Mouse (Mus musculus) heart, embryonic 16.5 days (tissue): ENCODE measurements around the gene Bola2. TPM values are rescaled to one million over a fixed set of nuclear protein-coding genes. Genes with fewer than 3 reads are reported as not detected.

Experiments used
- ATAC-seq: fragments of 200-750 bp; cut with Nextera tagmentation; replicated peaks from 2 replicates; pipeline ENCODE4 v1.8.0; 2017; ENCODE audit warnings: moderate number of reproducible peaks; ENCODE audit not compliant: insufficient read depth, low FRiP score; ENCODE audit errors: extremely low read depth
- H3K27ac ChIP-seq: fragments of 300-500 bp; sonication (generic); 2 replicates; pipeline ENCODE4 v1.5.1; 2014; ENCODE audit warnings: mild to moderate bottlenecking, low read length, control low read depth, moderate library complexity
- H3K27me3 ChIP-seq: fragments of 300-500 bp; sonication (generic); 2 replicates; pipeline ENCODE4 v1.6.1; 2014; ENCODE audit warnings: low read length, mixed read lengths; ENCODE audit not compliant: control insufficient read depth, insufficient read depth
- H3K36me3 ChIP-seq: fragments of 300-500 bp; sonication (generic); 2 replicates; pipeline ENCODE4 v1.6.1; 2014; ENCODE audit not compliant: control insufficient read depth, insufficient read depth
- H3K4me1 ChIP-seq: fragments of 300-500 bp; sonication (generic); 2 replicates; pipeline ENCODE4 v1.6.1; 2014; ENCODE audit warnings: low read length, mixed read lengths; ENCODE audit not compliant: control insufficient read depth, insufficient read depth
- H3K4me2 ChIP-seq: fragments of 300-500 bp; sonication (generic); 2 replicates; pipeline ENCODE4 v1.6.1; 2014; ENCODE audit warnings: low read depth, mild to moderate bottlenecking, control low read depth, low read length
- H3K4me3 ChIP-seq: fragments of 300-500 bp; sonication (generic); 2 replicates; pipeline ENCODE4 v1.5.1; 2014; ENCODE audit warnings: mild to moderate bottlenecking, control low read depth, low read length
- H3K9ac ChIP-seq: fragments of 300-500 bp; sonication (generic); 2 replicates; pipeline ENCODE4 v1.6.1; 2014; ENCODE audit warnings: low read length, control low read depth
- H3K9me3 ChIP-seq: fragments of 300-500 bp; sonication (generic); replicated peaks from 2 replicates; pipeline ENCODE4 v1.6.1; 2016; ENCODE audit warnings: low read length; ENCODE audit not compliant: control insufficient read depth
- WGBS: fragments of 180-500 bp; shearing (Covaris S2); extraction: QIAGEN DNeasy Blood & Tissue Kit; methylation state at CpG from one replicate; pipeline ENCODE4 v1.1.7; 2014; 5-methylcytosine and 5-hydroxymethylcytosine counted together
- polyA plus RNA-seq: library from polyadenylated mRNA; unstranded; fragments of >200 nt; fragmentation: Nextera tagmentation; extraction: Ambion mirVana; gene quantifications from 2 replicates; pipeline ENCODE4 v1.2.1, GENCODE M21; 2015

Gene Bola2
- polyA plus RNA-seq, 1 experiment from 2014 or later = 75.4 TPM

DNA sequence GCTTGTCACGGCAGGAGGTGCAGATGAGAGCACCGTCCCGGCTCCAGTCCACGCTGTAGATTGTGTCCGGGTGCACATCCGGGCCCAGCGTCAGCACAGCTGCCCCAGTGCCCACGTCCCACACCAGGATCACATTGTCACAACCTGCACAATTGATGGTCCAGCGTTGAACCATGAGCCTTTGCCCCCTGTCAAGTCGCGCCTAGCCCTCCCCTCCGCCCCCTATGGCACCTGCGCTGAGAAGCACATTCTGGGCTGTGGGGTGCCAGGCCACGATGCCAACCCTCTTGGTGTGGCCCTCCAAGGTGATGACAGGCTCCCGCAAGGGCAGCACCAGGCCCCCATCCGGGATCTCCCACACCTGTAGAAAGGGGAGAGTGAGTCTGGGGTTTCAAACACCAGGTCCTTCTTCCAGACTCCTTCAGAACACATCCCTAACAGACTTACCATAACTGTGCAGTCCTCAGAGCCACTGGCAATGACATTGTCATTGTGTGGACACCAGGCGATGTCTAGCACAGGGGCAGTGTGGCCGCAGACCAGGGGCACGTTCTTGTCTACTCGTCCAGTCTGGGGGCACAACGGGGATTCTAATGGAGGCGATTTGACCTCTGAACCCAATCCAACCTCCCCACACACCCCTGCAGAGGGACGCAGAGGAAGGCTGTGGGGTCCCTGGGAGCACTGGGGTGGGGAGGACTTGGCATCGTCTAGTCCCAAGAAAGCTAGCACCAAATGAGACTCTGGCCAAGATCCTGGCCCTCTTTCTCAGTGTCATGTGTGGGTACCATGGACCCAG is 6.6 kb downstream of the Bola2 start:
- Histone ChIP-seq H3K4me3 (peak overlapping the region; percentile 34), H3K4me1 (peaks cover 21% of the 10 kb centered on the region), H3K4me2 (peak overlapping the region; percentile 61), H3K9me3 (no peaks in the 10 kb centered on the region), H3K9ac (peak overlapping the region; percentile 60), H3K27me3 (peaks cover 25% of the 10 kb centered on the region), H3K36me3 (no peaks in the 10 kb centered on the region), H3K27ac (peak overlapping the region; percentile 64; the same call in 1 of the 2 replicates)
- 53% methylated on average over 24 of the region's 24 CpGs for WGBS
- ATAC-seq = no peak

DNA sequence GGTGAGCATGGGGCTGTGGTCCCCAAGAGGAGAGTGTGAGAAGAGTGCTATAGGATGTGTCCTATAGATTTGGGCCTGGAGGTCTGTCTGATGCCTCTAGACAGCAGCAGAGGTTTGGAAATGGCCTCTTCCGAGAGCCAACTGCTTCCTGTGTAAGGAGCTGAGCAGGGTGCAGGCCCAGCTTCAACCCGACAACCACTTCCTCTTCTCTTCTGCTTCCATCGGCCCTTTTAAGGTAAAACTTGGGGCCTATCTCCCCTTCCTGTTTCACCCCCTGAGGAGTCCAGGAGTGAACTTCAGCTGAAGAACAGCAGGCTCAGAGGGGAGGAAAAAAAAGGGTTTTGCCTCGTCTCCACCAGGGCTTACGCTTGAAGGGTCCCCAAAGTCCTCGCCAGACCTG is 7.2 kb downstream of the Bola2 start:
- H3K9ac ChIP-seq = no peak overlapping the region
- no peaks in the 10 kb centered on the region for H3K9me3 ChIP-seq
- H3K4me2 ChIP-seq = peak overlapping the region; percentile 61
- no peak for ATAC-seq
- peak overlapping the region; percentile 64; the same call in 1 of the 2 replicates for H3K27ac ChIP-seq
- peaks cover 25% of the 10 kb centered on the region for H3K27me3 ChIP-seq
- H3K36me3 ChIP-seq = no peaks in the 10 kb centered on the region
- 68% methylated on average over 6 of the region's 6 CpGs for WGBS
- H3K4me1 ChIP-seq = peaks cover 16% of the 10 kb centered on the region
- H3K4me3 ChIP-seq = peak overlapping the region; percentile 49

GRCm38 (mm10) chr7:126702861-126703756 is 7.9 kb downstream of the Bola2 start:
- Histone ChIP-seq H3K9ac (peak overlapping the region; percentile 62), H3K36me3 (no peaks in the 10 kb centered on the region), H3K27ac (peak overlapping the region; percentile 34), H3K4me2 (peak overlapping the region; percentile 11), H3K4me1 (peaks cover 16% of the 10 kb centered on the region), H3K4me3 (peak overlapping the region; percentile 49), H3K27me3 (peaks cover 25% of the 10 kb centered on the region), H3K9me3 (no peaks in the 10 kb centered on the region)
- whole genome bisulfite sequencing = 69% methylated on average over 12 of the region's 12 CpGs
- no peak for ATAC-seq

DNA sequence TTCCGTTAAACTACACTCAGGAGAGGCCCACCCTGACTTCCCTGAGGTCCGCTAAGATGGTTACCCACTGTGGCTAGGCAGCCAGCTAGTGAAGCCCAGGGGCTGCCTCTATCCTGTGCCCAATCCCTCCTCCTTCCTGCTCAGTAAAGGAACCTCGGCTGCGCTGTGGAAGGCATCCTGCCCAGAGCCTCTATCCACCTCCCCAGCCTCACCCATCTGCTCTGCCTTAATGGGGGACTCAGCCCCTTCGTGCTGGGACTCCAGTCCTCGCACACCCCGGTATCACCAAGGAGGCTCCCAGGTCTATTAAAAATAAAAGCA is 8.5 kb downstream of the Bola2 start:
- 15% methylated on average over 7 of the region's 7 CpGs for WGBS
- Histone ChIP-seq H3K4me1 (peaks cover 16% of the 10 kb centered on the region), H3K4me2 (no peak overlapping the region), H3K9me3 (no peaks in the 10 kb centered on the region), H3K27me3 (peaks cover 25% of the 10 kb centered on the region), H3K4me3 (peak overlapping the region; percentile 49), H3K9ac (peak overlapping the region; percentile 62), H3K36me3 (no peaks in the 10 kb centered on the region), H3K27ac (peak overlapping the region; percentile 34; the same call in 1 of the 2 replicates)
- no peak for ATAC-seq

DNA sequence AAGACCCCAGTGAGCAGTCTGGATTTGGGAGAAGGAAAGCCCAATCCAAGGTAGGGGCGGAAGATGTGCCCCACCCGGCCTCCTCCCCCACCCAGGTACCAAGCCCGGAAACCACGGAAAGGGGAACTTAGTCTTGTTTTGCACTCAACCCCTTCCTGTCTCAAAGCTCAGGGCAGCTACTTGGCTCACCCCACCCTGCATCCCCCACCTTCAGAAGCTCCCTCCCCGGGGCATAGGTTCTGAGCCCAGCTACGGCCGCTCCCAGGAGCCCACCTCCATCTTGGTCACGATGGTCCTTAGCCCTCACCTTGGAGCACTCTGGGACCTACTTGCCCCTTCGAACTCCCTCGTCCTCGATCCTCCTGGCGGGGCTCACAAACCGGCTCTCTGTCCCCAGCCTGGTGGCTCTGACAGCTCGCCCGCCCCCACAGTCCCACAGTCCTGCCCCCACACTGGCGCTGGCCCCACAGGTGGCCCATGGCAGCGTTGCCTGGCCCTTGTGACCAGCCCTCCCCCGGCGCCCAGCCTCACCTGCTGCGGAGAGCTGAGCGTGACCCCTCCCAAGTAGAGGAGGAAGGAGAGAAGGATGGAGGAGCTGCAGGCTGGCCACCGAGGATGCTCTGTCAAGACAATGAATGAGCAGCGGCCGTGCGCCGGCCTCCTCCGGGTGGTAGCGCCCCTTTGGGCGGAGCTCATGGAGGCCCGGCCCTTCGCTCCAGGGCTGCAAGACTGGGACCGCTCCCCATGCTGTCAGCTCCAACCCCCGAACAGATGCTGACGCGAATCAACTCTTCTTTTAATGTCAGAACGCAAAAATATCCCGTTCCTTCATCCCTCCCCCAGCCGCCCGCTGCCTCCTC is 9.2 kb downstream of the Bola2 start:
- H3K27ac ChIP-seq = peak overlapping the region; percentile 62

DNA sequence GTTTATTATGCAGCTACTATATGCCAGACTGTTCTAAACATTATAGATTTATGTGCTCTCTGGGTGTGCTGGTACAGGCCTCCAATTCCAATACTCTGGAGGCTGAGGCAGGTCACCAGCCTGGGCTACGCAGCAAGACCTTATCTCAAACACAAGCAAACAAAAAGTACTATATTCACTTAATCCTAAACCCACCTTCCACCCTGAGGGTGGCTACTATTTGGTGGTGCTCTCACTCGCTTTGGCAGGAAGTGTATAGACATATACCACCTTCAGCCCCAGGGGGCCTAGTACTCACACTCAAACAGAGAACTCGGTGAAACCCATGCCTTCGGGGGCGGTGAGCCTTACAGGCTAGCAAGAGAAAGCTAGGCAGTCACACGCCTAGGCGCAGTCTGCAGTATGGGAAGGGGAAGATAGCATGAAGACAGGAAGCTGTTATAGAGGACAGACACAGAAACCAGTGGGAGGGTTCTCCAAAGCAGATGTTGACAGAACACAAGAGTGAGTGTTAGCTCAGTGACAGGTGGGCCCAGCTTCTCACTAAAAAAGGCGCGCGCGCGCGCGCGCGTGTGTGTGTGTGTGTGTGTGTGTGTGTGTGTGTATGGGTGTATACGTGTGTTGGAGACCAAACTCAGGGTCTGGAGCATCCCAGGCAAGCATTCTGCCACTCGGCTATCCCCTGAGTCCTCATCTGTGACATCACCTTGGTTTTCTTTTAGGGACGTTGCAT is 12.4 kb downstream of the Bola2 start, which contains the start of gene Coro1a:
TSS of gene Coro1a (minus strand) at position 346 of the 733 bp plus-strand sequence.
- Histone ChIP-seq H3K9ac (no peak within 1 kb of the TSS), H3K4me1 (peaks cover 10% of the 10 kb centered on the region), H3K27ac (peak within 1 kb of the TSS; percentile 66), H3K4me2 (no peak within 1 kb of the TSS), H3K9me3 (peaks cover 6% of the 10 kb centered on the region; the same call in 1 of the 2 replicates), H3K4me3 (no peak within 1 kb of the TSS), H3K36me3 (no peaks in the 10 kb centered on the region), H3K27me3 (peaks cover 25% of the 10 kb centered on the region)
- 74% methylated on average over 19 of the region's 19 CpGs for WGBS
- ATAC-seq = 0 out of 2 replicates have a peak, but pooled peaks have one; percentile 15

More for the DNA sequence above, 9.2 kb downstream of the Bola2 start:
- H3K4me2 ChIP-seq = peak overlapping the region; percentile 63
- peak; percentile 59 for ATAC-seq
- peaks cover 25% of the 10 kb centered on the region for H3K27me3 ChIP-seq
- 2% methylated on average over 39 of the region's 39 CpGs for WGBS
- no peaks in the 10 kb centered on the region for H3K36me3 ChIP-seq
- peak overlapping the region; percentile 58; the same call in 1 of the 2 replicates for H3K9ac ChIP-seq
- H3K9me3 ChIP-seq = peaks cover 6% of the 10 kb centered on the region; the same call in 1 of the 2 replicates
- peaks cover 16% of the 10 kb centered on the region for H3K4me1 ChIP-seq
- peak overlapping the region; percentile 49 for H3K4me3 ChIP-seq

DNA sequence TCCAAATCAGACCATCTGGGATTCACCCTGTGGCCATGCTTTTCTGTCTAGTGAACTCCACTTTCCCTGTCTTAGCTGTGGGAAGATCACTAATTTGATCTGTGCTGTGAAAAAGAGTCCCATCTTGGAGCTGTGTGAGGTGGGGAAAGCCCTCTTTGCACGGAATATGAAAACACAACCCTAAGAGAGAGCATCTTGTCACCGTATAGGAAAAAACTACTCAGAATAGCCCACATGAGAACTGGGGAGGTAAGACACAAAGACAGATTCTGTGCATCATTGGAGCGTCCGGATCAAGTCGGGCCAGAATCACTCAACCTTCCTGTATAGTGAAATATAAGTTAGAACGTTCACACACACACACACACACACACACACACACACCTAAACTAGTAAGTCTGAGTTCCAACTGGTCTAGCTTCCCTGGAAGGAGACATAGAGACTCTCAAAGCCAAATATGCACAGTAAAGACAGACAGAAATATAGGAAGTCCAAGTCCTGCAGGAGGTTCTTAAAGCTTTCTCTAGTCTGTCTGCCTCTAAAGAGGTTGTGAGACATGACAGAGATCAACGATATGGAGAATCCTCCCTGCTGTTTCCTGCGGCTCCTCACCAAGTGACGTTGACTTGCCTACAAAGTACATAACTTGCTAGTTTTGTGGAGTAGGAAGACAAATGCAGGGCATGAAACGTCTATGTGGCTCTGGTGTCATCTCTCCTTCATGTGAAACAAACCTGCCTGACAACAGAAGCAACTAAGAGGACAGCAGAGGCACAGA is 13.2 kb downstream of the Bola2 start:
- H3K4me3 ChIP-seq = no peak overlapping the region
- no peak overlapping the region for H3K27ac ChIP-seq
- no peaks in the 10 kb centered on the region for H3K36me3 ChIP-seq
- no peak overlapping the region for H3K4me2 ChIP-seq
- 78% methylated on average over 10 of the region's 10 CpGs for WGBS
- H3K9me3 ChIP-seq = peaks cover 6% of the 10 kb centered on the region; the same call in 1 of the 2 replicates
- H3K4me1 ChIP-seq = peaks cover 10% of the 10 kb centered on the region
- ATAC-seq = no peak
- H3K27me3 ChIP-seq = peaks cover 18% of the 10 kb centered on the region
- no peak overlapping the region for H3K9ac ChIP-seq
